Mouse (Mus musculus) liver, postnatal 0 days (tissue): ENCODE results near the gene Gm9964. TPM values are rescaled to one million over a fixed set of nuclear protein-coding genes. Genes with fewer than 3 reads are reported as not detected.

Source experiments
- ATAC-seq: fragments of 200-750 bp; cut with Nextera tagmentation; 2 replicates; pipeline ENCODE4 v1.8.0; 2017; ENCODE audit warnings: mild to moderate bottlenecking, moderate library complexity
- DNase-seq: peaks from one replicate; pipeline ENCODE4 v3.0.0-alpha.2; 2016
- H3K27ac ChIP-seq: fragments of 300-500 bp; sonication (generic); 2 replicates; pipeline ENCODE4 v1.5.1; 2014; ENCODE audit warnings: antibody characterized with exemption, moderate library complexity, mild to moderate bottlenecking, low read depth
- H3K27me3 ChIP-seq: fragments of 300-500 bp; sonication (generic); 2 replicates; pipeline ENCODE4 v1.6.1; 2014; ENCODE audit warnings: low read length, control low read depth, mixed read lengths; ENCODE audit not compliant: insufficient read depth
- H3K36me3 ChIP-seq: fragments of 300-500 bp; sonication (generic); replicated peaks from 2 replicates; pipeline ENCODE4 v1.6.1; 2014; ENCODE audit warnings: mild to moderate bottlenecking, control low read depth, low read length, moderate library complexity, mixed read lengths; ENCODE audit not compliant: insufficient read depth
- H3K4me1 ChIP-seq: fragments of 300-500 bp; sonication (generic); 2 replicates; pipeline ENCODE4 v1.6.1; 2014; ENCODE audit warnings: antibody characterized with exemption, mild to moderate bottlenecking, control low read depth; ENCODE audit not compliant: insufficient read depth
- H3K4me2 ChIP-seq: fragments of 300-500 bp; sonication (generic); 2 replicates; pipeline ENCODE4 v1.6.1; 2014; ENCODE audit warnings: low read depth, mild to moderate bottlenecking, low read length, moderate library complexity, mixed read lengths
- H3K4me3 ChIP-seq: fragments of 300-500 bp; sonication (generic); 2 replicates; pipeline ENCODE4 v1.5.1; 2014; ENCODE audit warnings: low read depth, low read length
- H3K9ac ChIP-seq: fragments of 300-500 bp; sonication (generic); replicated peaks from 2 replicates; pipeline ENCODE4 v1.6.1; 2014; ENCODE audit warnings: mild to moderate bottlenecking, moderate library complexity
- H3K9me3 ChIP-seq: fragments of 300-500 bp; sonication (generic); 2 replicates; pipeline ENCODE4 v1.6.1; 2016; ENCODE audit warnings: mild to moderate bottlenecking, control low read depth, low read length, mixed read lengths
- CTCF ChIP-seq: sonication (generic); IDR thresholded peaks from 2 replicates; pipeline ENCODE4 v1.5.1; 2016; ENCODE audit warnings: antibody characterized with exemption, low read depth
- EP300 ChIP-seq: IDR thresholded peaks from 2 replicates; pipeline ENCODE4 v1.6.1; 2016; ENCODE audit warnings: antibody characterized with exemption, low read depth, mild to moderate bottlenecking
- WGBS: fragments of 180-500 bp; shearing (Covaris S2); extraction: QIAGEN DNeasy Blood & Tissue Kit; methylation state at CpG from one replicate; pipeline ENCODE4 v1.1.7; 2014; ENCODE audit not compliant: insufficient replicate concordance; 5-methylcytosine and 5-hydroxymethylcytosine counted together
- polyA plus RNA-seq: library from polyadenylated mRNA; unstranded; fragments of >200 nt; fragmentation: Nextera tagmentation; extraction: Ambion mirVana; gene quantifications from 2 replicates; pipeline ENCODE4 v1.2.1, GENCODE M21; 2015

Gm9964 gene
- polyA plus RNA-seq, 1 experiment from 2014 or later: not detected

- WGBS: 50% methylated on average over 2 of the region's 2 CpGs
- no peak overlapping the region for H3K27ac ChIP-seq
- no peak for TF ChIP-seq EP300
- peak; percentile 80 for TF ChIP-seq CTCF
- no peaks in the 10 kb centered on the region for H3K36me3 ChIP-seq
- DNase-seq (peak; percentile 58), ATAC-seq (0 out of 2 replicates have a peak, but pooled peaks have one; percentile 35)
- no peak overlapping the region for H3K4me3 ChIP-seq
- H3K9me3 ChIP-seq: no peaks in the 10 kb centered on the region
- no peak overlapping the region for H3K9ac ChIP-seq
- H3K27me3 ChIP-seq: no peaks in the 10 kb centered on the region
- H3K4me1 ChIP-seq: peaks cover 33% of the 10 kb centered on the region
- no peak overlapping the region for H3K4me2 ChIP-seq
These were observed 6.2 kb downstream of the Gm9964 start for GRCm38 (mm10) chr11:79290473-79290872.

GRCm38 (mm10) chr11:79288913-79289640 lies 7.6 kb downstream of the Gm9964 start:
- H3K4me2 ChIP-seq: no peak overlapping the region
- 76% methylated on average over 5 of the region's 5 CpGs for WGBS
- no peak overlapping the region for H3K27ac ChIP-seq
- TF ChIP-seq EP300: no peak
- no peaks in the 10 kb centered on the region for H3K9me3 ChIP-seq
- H3K4me3 ChIP-seq: no peak overlapping the region
- no peak overlapping the region for H3K9ac ChIP-seq
- no peaks in the 10 kb centered on the region for H3K36me3 ChIP-seq
- no peak for DNase-seq
- H3K4me1 ChIP-seq: peaks cover 34% of the 10 kb centered on the region
- no peaks in the 10 kb centered on the region for H3K27me3 ChIP-seq
- ATAC-seq: no peak

DNA sequence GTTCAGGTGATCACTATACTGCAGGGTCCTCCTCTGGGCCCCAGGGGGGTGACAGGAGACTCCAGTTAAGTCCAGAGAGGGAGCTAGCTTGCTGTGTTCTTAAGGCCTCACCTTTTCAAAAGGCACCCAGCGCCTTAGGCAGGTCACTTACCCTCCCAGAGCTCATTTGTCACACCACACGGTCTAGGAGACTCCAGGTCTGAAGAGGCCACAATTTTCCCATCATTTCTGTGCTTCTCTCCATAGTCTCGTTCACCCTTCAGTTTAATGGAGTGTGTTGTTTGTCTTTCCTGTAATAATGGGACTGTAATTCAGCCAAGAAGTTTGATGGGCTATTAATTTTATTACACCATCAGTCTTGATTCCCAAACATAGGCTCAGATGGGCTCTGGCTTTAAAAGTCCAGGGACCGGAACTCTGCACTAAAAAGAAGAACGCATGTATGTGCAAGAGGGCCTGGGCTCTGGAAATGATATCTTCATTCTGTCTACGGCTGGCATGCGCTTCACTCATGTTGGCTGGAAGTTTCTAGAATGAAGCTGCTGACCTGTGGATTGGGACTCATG lies 8.3 kb downstream of the Gm9964 start:
- Histone ChIP-seq H3K9me3 (no peaks in the 10 kb centered on the region), H3K27ac (peak overlapping the region; percentile 63)
- ATAC-seq: no peak

DNA sequence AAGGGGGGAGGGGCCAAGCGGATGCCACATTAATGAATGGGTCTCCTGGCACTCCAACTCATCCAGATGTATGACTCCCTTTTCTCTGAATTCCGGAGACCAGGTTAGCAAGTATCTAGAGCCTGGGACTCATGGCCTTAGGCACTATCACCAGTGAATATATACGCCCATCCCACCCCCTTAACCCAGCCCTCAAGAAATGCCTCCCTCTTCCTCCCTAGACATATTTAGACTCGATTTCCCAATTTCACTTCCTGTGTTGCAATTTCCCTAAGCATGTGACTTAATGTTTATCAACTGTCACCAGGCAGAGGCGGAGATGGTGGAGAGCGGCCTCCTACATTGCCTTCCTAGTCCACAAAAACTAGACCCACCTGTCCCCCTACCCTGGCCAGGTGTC lies 9.3 kb downstream of the Gm9964 start:
- WGBS: 19% methylated on average over 6 of the region's 6 CpGs
- Histone ChIP-seq H3K36me3 (no peaks in the 10 kb centered on the region), H3K27ac (peak overlapping the region; percentile 63), H3K4me2 (peak overlapping the region; percentile 48), H3K9me3 (no peaks in the 10 kb centered on the region), H3K4me3 (no peak overlapping the region), H3K9ac (no peak overlapping the region), H3K4me1 (peaks cover 34% of the 10 kb centered on the region), H3K27me3 (no peaks in the 10 kb centered on the region)
- DNase-seq (peak; percentile 36), ATAC-seq (peak; percentile 68)
- TF ChIP-seq CTCF (no peak), EP300 (peak; percentile 82)

More for the DNA sequence above, 8.3 kb downstream of the Gm9964 start:
- Histone ChIP-seq H3K4me3 (no peak overlapping the region), H3K4me2 (no peak overlapping the region), H3K36me3 (no peaks in the 10 kb centered on the region), H3K9ac (0 out of 2 replicates have a peak overlapping the region, but pooled peaks have one; percentile 3), H3K27me3 (no peaks in the 10 kb centered on the region), H3K4me1 (peaks cover 34% of the 10 kb centered on the region)
- 74% methylated on average over 7 of the region's 7 CpGs for WGBS
- TF ChIP-seq EP300 (no peak), CTCF (no peak)
- DNase-seq: no peak

GRCm38 (mm10) chr11:79286305-79286799 lies 10.4 kb downstream of the Gm9964 start:
- Histone ChIP-seq H3K4me2 (no peak overlapping the region), H3K4me1 (peaks cover 41% of the 10 kb centered on the region), H3K4me3 (no peak overlapping the region), H3K27me3 (no peaks in the 10 kb centered on the region), H3K9ac (no peak overlapping the region), H3K9me3 (no peaks in the 10 kb centered on the region), H3K27ac (peak overlapping the region; percentile 39), H3K36me3 (no peaks in the 10 kb centered on the region)
- ATAC-seq (no peak), DNase-seq (no peak)
- TF ChIP-seq EP300: no peak
- WGBS: 8% methylated on average over 9 of the region's 9 CpGs

DNA sequence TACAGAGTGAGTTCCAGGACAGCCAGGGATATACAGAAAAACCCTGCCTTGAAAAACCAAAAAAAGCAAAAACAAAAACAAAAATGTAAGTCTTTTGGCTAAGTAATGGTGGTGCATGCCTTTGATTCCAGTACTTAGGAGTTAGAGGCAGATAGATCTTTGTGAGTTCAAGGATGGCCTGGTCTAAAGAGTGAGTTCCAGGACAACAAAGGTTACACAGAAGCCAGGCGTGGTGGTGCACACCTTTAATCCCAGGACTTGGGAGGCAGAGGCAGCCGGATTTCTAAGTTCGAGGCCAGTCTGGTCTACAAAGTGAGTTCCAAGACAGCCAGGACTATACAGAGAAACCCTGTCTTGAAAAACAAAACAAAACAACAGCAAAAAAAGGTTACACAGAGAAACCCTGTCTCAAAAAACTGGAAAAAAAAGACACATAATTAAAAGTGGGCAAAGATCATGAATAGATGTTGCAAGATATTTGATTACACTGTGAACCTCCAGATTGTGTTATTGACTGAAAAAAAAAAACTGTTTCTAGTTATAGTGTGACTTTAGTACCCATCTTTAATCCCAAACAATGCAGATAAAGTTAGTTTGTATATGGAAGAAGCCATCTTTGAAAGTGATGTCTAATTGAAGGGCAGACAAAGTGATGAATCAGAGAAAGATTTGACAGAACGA lies 13.2 kb downstream of the Gm9964 start:
- no peaks in the 10 kb centered on the region for H3K27me3 ChIP-seq
- no peak overlapping the region for H3K9ac ChIP-seq
- 92% methylated on average over 4 of the region's 4 CpGs for WGBS
- TF ChIP-seq CTCF: no peak
- TF ChIP-seq EP300: no peak
- H3K27ac ChIP-seq: no peak overlapping the region
- H3K4me2 ChIP-seq: no peak overlapping the region
- no peaks in the 10 kb centered on the region for H3K9me3 ChIP-seq
- H3K36me3 ChIP-seq: no peaks in the 10 kb centered on the region
- peaks cover 42% of the 10 kb centered on the region for H3K4me1 ChIP-seq
- ATAC-seq (no peak), DNase-seq (no peak)
- no peak overlapping the region for H3K4me3 ChIP-seq
